Mouse (Mus musculus) left cerebral cortex, postnatal 36 days (tissue): ENCODE measurements around the gene Mas1. TPM values are rescaled to one million over a fixed set of nuclear protein-coding genes. Genes with fewer than 3 reads are reported as not detected.
A peak's percentile ranks its signal among the peaks of the same experiment; 100 is the strongest.
"Not testable (repeated sequence)": the region's sequence is repeated elsewhere in the genome, so short reads cannot be mapped to it uniquely, and the experiment has no call there.

Experiments
- DNase-seq, 2 experiments: peaks; one replicate each; pipeline ENCODE4 v3.0.0; 2021 to 2022; ENCODE audit warnings: low spot score in 2 of 2, mixed read lengths in 1 of 2
- intact Hi-C: fragments of 180-260 bp; cut with DNase I; formaldehyde crosslinking; loops from one replicate; pipeline ENCODE4 v1.15.1; 2025
- total RNA-seq, 2 experiments: library from RNA; stranded (reverse); gene quantifications; 2 replicates each; pipeline ENCODE4 v1.2.3; 2021

Mas1 gene
- 10 to 100 TPM; 27.4 to 35.8 TPM for total RNA-seq

DNA sequence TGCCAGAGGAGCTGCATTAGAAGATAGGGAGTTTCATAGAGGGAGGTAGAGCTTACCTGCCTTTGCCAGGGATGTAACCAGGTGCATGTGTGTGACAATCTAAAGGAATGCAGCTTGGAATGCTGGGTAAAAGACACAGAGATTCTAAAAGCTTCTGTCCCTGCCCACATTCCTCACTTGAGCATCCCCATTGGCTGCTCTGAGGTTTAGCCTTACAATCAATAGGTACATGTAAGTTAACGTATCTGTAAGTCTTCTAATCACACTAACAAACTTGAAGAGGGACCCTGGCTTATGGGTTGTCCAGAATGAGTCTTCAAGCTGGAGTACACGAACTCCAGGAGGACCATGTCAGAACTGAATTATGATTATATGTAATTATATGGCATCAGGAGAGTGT is at the start of gene Mas1:
TSS of gene Mas1 (minus strand) at position 101 of the 400 bp plus-strand sequence.
- intact Hi-C loops: no loop called here
- no peak for DNase-seq

GRCm38 (mm10) chr17:12916588-12917380 is 48.8 kb upstream of the Mas1 start:
- intact Hi-C loops: loop anchor here (2.0 to 5.0 kb wide), 2 partner anchors 44 to 76 kb away; partner anchors contain the start of genes Acat2 and Wtap

GRCm38 (mm10) chr17:12915881-12916583 is 48.1 kb upstream of the Mas1 start, which contains the start of gene Mrpl18:
Gene Mrpl18, minus strand, starts transcription at chr17:12916345.
- DNase-seq: peak; percentile 99
- intact Hi-C loops: loop anchor here (2.0 to 5.0 kb wide), 2 partner anchors 45 to 76 kb away; partner anchors contain the start of genes Acat2 and Wtap

More at GRCm38 (mm10) chr17:12916588-12917380, 48.8 kb upstream of the Mas1 start:
- DNase-seq: no peak

DNA sequence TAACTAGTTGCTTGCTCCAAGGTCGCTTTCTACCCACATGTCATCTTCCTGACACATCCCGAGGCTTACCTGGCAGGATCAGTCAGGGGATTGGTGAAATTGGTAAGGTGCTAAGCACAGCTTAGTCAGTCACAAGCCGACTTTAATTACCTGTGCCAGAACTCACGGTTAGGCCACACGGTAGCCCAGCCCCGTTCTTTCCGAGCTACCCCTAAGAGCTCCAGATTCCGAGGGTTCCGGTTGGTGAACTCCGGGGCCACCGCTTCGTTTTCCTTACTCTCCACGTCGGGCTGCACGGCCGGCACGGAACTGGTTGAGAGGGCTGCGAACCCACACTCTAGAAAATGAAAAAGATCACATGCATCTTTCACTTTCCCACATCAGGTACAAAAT is 47.5 kb upstream of the Mas1 start, which contains the start of gene Tcp1:
TSS of gene Tcp1 (plus strand) at position 214 of the 393 bp plus-strand sequence.
- DNase-seq: no peak
- intact Hi-C loops: loop anchor here (5.0 kb wide), 1 partner anchor 77 kb away; the partner anchor contains the start of gene Wtap

DNA sequence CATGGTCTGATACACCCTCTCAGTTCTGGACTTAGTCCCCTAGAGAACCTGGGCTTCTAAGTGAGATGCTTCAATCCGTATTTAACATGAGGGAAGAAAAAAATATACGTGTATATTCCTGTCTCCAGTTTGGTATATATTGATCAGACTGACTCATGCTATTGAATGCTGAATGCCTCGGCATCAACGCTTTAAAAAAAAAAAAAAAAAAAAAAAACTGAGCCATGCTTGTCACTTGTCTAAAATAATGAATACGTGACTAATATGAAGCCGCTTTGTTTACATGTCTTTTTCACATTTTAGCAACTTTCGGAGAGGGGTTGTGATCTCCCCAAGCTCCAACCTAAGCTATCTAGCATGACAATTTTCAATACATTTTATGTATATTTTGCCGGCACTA is 42.4 kb upstream of the Mas1 start:
- intact Hi-C loops: no loop called here
- DNase-seq: no peak

GRCm38 (mm10) chr17:12909361-12910280 is 41.7 kb upstream of the Mas1 start, which contains the start of gene Pnldc1:
Gene Pnldc1, minus strand, starts transcription at chr17:12910230.
- DNase-seq: no peak
- intact Hi-C loops: no loop called here

DNA sequence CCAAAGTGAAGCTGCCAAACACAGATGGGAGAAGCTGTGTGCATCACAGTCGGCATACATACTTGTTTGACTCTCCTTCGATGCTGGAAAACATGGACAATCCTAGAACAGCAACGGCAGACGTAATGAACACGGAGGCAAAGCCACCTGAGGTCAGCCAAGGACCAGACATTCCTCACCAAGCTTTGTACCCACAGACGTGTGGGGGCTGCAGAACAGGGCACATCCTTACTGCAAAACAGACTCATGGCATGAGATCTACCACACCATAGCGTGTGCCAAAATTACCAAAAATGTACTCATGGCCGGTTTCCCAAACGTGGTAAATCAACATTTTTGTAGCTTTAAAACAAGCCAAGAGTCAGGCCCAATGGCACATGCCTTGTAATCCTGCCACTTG is 38.5 kb upstream of the Mas1 start:
- peak in 1 of 2 experiments; percentile 14 for DNase-seq
- intact Hi-C loops: no loop called here

- intact Hi-C loops: no loop called here
- DNase-seq: no peak
These were observed 37.9 kb upstream of the Mas1 start for GRCm38 (mm10) chr17:12905810-12906209.

GRCm38 (mm10) chr17:12904349-12904748 is 36.4 kb upstream of the Mas1 start:
- intact Hi-C loops: no loop called here
- DNase-seq: no peak

GRCm38 (mm10) chr17:12903372-12904333 is 35.7 kb upstream of the Mas1 start:
- intact Hi-C loops: no loop called here
- DNase-seq: no peak

- intact Hi-C loops: no loop called here
- DNase-seq: no peak
These were observed 34.3 kb upstream of the Mas1 start for GRCm38 (mm10) chr17:12902291-12902690.

DNA sequence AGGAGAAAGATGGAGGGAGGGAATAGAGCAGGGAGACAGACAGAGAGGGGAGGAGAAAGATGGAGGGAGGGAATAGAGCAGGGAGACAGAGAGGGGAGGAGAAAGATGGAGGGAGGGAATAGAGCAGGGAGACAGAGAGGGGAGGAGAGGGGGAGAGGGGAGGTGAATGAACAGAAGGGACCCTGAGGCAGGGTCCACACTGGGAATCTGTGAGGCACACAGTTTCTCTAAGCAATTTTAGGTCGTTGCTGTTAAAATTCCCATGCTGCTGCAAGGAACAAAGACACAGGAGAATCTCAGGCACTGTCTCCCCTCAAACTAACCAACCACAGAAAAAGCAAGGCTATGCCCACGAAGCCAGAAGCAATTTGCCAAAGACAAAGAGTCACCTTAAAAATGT is 30.7 kb upstream of the Mas1 start:
- intact Hi-C loops, DNase-seq: not testable (repeated sequence)

GRCm38 (mm10) chr17:12897674-12898073 is 29.7 kb upstream of the Mas1 start:
- DNase-seq: no peak
- intact Hi-C loops: no loop called here

GRCm38 (mm10) chr17:12892033-12892432 is 24.1 kb upstream of the Mas1 start:
- DNase-seq: no peak
- intact Hi-C loops: no loop called here

DNA sequence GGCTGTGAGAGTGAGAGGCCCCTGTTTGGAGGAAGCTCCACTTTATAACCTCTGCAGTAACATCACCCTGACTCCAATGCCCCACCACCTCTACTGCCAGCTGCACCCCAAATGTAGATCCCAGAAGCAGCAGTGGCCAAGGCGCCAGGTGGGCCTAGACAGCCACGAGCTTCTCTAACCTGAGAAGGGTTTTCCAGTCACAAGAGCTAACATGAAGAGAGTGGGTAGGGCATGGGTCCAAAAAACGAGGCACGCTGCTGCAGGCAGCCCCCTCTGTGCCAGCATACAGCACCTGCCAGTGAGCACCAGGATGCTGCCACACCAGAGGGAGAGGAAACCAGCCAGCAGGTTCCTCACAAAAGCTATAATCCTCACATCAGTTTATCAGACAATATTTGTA is 23.1 kb upstream of the Mas1 start:
- no peak for DNase-seq
- intact Hi-C loops: no loop called here

DNA sequence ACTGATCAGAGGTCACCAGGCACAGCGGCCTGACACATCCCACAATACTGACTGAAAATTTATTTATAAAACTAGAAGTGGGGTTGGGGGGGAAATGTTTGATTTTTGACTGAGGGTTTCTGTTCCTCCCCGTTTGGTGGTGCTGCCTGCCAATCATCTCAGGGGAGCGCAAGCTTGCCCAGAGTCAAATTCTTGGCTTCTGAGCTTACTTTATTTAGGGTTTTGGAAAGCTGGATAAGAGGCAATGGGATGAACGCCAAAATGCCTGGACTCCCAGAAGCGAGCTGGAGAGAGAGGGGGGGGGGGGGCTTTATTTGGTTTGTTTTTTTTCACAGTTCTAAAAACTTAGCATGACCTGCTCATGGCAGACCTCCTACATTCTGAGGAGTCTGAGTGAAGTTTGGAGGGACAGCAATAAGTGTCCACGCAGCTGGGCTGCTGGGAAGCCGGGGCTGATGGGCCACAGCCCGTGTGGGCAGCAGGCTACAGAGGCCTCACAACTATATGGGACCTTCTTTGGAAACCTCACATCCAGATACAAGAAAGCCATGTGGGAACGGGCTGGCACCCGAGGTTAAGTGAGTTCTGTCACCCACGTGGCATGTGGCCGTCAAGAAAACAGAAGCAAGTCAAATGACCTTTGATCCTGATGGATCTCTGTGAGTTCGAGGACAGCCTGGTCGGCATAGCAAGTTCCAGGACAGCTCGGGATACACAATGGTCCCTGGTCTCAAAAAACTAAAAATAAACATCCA is 19.3 kb upstream of the Mas1 start:
- DNase-seq: no peak
- intact Hi-C loops: no loop called here

GRCm38 (mm10) chr17:12886620-12887019 is 18.7 kb upstream of the Mas1 start:
- DNase-seq: no peak
- intact Hi-C loops: no loop called here

DNA sequence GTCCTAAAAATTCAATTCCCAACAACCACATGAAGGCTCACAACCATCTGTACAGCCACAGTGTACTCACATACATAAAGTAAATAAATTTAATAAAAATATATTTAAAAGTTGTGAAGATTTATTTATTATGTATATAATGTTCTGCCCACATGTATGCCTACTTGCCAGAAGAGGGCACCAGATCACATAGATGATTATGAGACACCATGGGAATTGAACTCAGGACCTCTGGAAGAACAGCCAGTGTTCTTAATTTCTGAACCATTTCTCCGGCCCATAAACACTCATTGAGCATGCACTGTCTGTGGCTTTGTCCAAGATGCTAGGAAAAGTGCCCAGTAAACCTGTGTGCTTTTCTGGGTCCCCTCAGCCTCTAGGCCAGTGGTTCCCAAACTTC is 13.3 kb upstream of the Mas1 start:
- intact Hi-C loops: loop anchor here (2.0 kb wide), 1 partner anchor 116 kb away; no protein-coding TSS in a partner anchor
- no peak for DNase-seq
